Mouse (Mus musculus) thymus, postnatal 4 days (tissue): ENCODE data around the gene Areg.
A peak's percentile ranks its signal among the peaks of the same experiment; 100 is the strongest.

Experiments used
- DNase-seq: peaks from one replicate; pipeline ENCODE4 v3.0.0; 2021

Areg gene

DNA sequence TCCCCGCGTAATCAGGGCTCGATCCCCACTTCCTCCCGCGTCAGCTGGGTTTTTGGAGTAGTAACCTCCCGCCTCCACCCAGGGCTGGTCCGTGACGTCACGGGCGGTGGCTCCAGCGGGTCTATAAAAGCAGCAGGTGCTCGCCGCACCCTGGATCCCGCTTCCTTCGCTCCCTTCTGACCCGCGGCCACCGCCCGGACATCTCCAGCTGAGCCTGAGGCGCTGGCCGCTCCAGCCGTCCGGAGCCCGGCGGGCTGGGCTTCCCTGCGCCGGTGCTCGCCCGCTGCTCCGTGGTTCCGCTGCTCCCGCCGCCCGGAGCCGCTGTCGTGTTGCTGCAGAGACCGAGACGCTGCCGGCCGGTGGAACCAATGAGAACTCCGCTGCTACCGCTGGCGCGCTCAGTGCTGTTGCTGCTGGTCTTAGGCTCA lies at the start of gene Areg:
Gene Areg (plus strand): TSS at position 154 of the 428 bp plus-strand sequence.
- DNase-seq: peak; percentile 66

DNA sequence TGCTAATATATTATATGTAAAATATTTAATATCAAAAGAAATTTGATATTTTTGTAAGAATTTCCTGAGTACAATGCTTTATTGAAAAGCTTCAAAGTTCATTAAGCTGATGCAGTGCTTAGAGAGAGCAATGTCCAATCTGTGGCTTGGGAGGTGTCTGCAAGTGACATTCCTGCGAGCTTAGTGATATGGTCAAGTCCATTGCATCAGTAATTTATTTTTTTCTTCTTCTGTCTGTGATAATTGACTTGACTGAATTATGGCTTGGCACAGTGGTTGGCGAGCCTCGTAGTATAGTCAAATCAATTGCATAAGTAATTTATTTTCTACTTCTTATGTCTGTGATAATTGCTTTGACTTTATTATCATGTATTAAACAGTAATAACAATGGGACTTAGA lies 49.1 kb upstream of the Areg start:
- no peak for DNase-seq

DNA sequence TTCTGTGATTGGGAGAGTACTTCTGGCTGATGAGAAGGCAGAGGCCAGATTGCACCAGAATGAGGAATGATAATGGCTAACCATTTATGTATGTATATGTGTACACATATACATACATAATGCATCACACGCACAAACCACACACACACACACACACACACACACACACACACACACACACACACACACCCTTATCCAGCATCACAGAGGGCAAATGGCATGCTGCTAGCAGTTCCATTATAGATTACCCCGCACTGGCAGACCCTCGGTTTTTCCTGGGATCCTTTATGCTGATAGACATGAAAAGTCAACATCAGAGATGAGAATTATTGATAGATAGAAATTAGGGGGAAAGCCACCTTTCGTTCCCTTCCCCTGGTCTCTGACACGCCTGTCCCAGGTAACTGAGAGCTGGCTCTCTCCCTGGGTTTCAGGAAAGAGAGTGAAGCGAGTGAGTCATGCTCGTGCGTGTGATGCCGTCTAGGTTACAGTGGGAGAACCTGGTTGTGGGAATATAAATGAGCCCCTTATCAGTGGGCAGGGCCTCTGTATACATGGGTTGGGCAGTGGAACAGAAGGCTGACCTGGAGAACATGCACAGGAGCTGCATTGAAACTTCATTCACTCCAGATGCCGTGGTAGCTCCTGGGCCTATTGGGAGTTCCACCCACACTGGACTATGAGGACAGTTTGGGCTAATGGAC lies 41.3 kb upstream of the Areg start:
- DNase-seq: no peak

DNA sequence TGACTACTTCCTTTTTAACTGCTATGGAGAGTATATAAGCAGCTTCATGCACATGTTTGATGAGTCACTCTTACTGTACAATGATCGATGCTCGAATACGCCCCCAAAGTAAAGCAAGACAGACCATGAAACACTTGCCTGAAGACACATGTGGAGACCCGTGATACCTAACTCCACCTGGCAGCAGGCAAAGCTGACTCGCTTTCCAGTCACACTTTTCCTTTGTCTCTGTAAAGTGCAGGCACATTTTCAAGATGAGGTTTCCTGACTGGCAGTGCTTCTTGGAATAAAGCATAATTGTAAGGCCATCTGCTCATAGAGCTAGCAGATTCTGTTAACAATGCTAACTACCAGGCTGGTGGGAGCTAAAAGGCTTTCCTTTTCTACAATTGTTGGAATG lies 37.7 kb upstream of the Areg start:
- no peak for DNase-seq

DNA sequence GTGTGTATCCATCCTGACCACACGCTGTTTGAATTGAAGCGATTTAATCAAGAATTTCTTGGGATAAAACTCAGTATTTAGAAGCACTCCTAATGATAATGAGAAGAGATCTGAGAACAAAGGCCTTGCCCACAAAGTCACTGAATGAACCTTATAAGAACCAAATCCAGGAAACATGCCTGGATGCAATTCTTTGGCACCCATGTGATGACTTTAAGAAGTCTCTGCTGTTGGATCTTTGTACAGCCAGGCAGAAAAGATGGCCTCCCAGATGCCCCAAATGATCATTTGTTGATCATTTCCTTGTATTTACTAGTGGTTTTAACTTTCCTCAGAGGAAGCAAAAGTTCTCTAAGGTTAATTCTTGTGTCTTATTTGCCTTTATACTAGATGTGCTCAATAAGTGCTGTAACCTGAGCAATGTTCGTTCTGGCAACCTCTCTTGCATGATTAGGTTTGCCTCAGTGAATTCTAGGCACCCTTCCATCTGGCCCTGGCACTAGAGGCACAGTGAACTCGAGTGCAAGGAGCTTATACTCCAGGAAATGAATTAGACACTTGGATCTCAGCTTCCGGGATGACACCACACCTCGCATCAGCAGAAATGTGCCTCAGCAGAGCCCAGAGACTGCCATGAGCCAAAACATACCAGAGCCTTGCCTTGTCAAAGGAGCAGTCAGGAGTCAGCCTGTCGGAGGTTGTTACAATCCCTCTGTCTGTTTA lies 35.3 kb upstream of the Areg start:
- DNase-seq: no peak

DNA sequence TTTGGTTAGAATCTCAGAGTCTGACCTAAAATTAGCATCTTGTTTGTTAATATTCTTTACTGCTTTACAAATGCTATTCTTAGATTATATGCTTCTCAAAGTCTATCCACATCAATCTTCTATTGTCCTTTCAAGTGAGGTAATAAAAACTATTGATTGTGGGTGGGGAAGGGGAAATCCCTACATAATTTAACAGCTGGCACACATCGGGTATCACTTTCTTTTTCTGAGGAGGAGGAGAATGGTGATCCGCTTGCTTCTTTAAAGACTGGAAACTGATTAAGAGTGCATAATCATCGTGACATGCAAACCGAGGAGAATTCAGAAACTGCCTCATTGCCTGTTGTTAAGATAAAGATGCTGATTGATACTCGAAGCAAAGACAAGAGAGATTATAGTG lies 33.2 kb upstream of the Areg start:
- no peak for DNase-seq

DNA sequence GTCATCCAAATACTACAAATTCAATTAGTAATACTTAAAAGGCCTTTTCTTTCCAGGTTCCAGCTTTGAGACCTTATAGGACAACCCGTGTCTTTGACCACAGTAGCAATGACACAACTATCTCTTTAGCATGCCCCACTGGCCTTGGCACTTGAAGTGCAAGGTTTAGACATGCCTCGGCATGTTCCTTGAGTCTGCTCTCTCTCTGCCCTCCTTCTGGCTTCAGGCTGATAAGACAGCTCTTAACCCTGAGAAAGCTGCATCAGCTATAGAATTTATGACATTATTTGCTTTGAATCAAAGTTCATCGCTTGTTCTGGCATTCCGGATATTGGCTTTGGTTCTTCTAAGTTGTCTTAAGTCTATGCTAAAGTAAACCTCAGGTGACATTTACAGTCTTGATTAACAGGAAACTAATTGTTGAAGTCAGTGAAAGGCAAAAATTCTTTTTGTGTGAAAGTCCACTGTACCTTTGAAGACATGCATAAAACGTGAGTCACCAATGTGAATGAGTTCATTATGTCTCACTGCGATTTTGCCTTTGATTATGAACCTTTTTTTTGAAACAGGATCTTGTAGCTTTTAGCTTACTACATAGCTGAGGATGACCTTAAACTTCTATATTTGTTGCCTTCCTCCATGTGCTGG lies 29.3 kb upstream of the Areg start:
- DNase-seq: no peak

DNA sequence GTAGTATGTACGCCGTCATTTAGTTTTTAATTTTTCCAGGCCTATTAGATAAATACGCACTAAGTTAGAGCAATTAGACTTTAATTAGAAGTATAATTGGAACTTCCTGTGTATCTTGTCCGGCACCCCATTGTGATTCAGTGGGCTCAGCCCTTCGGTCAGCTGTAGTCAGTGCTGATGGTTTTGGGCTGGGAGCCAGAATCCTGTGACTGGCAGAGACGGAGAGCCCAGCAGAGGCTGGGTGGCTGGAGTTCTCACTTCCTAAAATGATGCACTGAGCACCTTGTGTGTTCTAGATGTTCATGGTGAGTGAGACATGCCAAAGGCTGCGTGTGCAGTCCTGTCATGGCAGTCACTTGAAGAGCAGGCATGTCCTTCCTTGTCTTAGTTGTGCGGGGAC lies 28.4 kb upstream of the Areg start:
- DNase-seq: no peak

DNA sequence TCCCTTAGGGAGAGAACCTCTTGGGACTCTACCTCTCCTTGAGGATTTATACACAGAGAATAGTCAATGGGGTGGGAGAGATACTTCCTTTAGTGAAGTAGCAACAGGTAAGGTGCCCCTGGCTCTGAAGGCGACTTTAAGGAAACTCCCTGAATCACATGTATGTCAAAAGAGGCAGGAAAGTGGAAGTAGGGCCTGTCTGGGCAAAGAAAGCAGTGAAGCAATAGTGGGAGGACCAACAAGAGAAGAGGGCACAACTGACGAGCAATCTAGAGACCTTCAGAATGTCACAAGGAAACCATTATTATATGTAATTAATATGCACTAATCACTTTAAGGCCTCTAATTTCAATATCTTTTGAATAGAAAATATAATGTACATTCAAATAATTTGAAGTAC lies 25.4 kb upstream of the Areg start:
- no peak for DNase-seq

DNA sequence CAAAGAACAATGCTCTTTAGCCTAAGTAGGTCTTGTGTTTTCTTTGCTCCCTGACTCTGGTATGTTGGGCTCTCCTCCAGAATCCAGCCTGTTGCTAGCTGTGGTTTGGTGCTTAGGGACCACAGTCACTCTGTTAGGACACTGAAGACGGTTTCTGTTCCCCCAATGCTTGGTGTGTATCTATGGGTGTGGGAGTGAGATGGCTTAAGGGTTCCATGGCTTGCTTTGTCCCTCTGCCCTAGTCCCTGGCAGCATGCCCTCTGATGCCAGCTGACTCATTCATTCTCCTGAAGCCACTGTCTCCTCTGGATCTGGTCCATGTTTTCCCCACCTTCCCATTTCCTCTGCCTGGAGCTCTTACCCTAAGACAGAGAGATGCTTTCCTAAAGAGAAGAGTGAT lies 24.8 kb upstream of the Areg start:
- DNase-seq: no peak

DNA sequence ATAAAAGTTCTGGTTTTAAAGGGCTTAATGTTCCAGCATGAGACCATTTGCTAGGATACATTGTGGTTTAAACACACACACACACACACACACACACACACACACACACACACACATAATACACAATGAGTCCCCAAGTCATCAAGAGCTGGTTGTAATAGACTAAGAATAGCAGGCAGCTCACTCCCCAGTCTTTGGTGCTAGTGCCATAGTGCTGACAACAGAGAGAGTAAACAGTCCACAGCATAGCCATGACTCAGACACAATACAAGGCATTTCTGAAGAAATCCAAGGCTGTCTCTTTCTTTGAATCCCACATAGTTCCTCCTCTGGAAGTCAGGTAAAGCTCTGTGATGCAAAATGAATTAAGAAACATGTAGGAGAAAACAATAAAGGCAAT lies 20.8 kb upstream of the Areg start:
- no peak for DNase-seq

DNA sequence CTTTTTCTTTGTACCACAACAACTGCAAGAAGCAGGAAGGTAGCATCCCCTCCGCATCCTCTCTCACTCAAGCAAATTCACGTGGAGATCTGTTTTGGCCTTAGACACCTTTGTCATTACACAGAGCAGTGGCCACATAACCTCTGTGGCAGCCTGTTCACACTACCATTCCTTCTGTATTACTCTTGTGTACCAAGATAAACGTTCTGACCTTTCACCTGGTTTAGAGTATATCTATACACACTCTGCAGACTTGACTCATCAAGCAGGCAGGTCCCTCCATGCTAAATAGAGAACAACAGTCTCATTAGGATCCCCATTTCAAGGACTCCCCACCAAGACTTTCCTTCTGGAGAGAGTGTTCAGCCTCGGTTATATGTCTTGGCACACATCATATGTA lies 16.0 kb upstream of the Areg start:
- no peak for DNase-seq

DNA sequence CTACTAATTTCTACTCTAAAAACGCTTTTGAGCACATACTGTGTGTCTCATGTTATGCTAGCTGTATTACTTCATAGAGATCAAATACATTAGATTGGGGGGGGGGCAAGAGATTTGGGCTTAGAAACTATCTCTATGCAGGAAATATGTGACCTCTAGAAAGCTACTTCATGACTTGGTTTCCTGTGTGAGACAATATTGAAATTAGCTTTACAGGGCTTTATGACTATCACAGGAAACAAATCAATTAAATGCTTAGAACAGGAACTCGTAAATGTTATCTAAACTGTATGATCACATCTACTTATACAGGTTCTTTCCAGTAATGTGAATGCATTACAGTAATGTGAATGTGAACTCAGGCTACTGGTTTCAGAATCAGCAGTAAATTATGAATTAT lies 15.3 kb upstream of the Areg start:
- DNase-seq: no peak

DNA sequence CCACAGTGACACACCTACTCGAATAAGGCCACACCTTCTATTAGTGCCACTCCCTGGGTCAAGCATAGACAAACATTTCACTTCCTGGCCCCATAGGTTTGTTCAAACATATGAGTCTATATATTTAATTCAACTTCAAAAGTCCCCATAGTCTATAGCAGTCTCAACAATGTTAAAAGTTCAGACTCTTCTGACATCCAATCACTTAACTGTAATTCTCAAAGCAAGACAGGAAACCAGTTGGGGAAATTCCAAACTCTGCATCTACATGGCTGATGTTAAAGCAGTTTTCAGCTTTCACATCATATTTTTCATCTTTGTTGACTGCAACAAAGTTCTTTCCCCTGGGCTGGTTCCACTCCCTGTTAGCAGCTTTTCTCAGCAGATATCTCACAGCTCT lies 12.8 kb upstream of the Areg start:
- no peak for DNase-seq

DNA sequence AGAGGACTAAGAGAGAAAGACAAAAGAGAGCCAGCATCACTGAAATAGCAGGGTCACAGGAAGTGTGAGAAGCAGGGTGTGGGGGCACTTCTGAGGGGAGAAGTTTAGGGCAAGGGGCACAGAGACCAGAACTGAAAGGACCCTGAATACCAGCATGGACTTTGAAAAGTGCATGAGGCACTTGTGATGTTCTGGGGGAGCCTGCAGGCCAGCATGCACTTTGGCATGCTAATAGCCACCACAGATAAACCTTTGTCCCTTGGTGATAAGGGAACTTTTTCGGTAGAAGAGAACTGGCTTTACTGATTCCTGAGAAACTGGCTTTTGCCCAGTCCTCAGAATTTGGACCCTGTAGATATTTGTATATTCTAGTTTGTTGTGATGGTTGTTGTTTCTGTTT lies 4.4 kb upstream of the Areg start:
- DNase-seq: no peak

DNA sequence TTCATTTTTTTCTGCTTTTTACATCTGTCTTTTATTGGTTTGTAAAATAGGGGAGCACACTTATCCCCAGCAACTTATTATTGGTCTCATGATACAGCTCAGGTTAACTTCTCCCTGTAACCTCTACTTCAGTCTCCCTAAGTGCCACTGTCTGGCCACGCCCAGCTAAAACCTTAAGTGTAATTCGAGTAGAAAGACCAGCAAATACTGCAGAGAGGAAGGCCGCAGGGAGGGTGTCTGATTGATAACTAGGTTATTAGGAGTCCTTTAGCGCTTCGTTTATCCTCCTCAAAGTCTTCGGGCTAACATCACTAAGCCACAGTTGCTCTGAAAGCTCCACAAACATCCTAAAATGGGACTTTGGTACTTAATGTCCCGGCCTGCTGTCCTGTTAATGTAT lies 429 bp upstream of the Areg start:
- DNase-seq: no peak

DNA sequence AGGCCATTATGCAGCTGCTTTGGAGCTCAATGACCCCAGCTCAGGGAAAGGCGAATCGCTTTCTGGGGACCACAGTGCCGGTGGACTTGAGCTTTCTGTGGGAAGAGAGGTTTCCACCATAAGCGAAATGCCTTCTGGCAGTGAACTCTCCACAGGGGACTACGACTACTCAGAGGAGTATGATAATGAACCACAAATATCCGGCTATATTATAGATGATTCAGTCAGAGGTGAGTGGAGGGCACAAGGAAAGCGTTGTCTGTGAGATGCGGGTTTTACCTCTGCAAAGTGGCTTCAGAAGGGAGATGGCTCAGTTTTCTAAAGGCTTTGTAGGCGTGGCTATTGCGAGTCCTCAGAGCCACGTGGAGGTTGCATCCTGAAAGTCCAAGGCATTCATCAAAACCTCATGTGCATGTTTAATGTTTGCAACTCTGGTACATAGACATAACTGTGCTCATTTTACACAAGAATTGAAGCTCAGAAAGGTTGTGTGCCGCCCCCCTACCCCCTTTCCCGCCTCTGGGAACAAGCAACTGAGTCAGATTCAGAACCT lies 1.6 kb downstream of the Areg start:
- DNase-seq: peak; percentile 5

DNA sequence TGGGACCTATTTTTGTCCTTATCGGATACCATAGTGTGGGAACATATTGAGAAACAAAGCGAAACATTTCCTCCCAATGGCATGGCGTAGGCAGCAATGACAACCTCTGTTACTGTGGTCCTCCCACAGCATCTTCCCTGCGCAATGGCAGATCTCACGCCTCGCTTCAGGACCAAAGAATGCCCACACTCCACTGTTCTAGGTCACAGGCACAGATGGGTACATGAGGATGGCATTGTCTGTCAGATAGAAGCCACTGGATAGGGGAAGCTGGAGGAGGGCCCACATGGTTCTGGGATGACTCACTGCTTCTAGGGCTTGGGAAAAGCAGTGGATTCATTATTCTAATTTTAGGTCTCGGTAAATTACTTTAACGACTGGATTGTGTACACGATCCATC lies 5.6 kb downstream of the Areg start:
- no peak for DNase-seq

DNA sequence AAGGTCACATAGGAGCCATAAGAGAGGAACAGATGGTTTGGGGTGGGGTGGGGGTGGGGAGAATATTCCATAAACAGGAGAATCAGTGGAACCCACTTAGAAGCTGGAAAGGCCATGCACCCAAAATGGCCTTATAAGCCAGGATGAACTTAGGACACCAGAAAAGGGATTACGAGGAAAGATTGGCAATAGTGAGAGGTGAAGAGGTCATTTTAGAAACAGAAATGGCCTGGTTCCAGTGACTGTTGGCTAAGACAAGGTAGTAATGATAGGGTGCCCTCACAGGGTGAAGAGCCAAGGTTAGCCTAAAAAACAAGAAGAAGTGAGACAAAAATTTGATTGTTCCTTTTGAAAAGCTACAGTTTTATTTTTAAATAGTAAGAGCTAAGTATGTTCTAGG lies 7.6 kb downstream of the Areg start:
- no peak for DNase-seq

DNA sequence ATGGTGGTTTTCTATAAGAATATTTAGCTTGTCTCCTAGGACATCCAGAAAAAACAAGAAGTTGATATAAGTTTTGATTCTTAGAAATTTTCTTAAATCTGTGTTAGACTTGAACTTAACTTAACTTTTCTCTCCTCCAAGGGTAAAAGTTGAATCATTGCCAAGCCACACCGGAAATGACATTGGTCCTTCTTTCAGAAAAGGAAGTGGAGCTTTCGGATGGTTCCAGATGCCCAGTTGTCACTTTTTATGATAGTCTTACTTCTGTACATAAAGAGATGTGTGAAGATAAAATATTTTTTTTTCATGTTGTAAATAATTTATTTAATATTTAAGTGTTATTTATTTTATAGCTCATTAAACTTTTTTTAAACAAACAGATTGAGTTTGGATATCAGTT lies 8.7 kb downstream of the Areg start:
- DNase-seq: no peak

DNA sequence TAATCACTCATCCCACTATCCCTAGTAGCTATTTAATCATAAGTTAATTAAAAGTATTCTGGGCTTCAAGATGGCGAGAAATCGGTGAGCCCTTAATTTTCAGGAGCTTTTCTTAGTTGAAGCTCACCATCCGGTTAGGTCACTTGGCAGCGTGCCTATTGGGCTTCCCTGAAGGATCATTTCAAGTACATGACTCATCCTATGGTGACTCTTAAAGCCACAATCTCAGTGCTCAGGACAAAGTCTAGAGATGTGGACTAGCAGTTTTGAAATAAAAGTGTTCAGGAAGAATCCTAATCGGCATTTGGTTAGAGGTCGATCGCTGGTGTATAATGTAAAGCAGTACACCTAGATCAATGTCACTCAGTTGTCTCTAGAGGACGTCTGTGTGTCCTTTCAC lies 17.3 kb downstream of the Areg start:
- DNase-seq: no peak

DNA sequence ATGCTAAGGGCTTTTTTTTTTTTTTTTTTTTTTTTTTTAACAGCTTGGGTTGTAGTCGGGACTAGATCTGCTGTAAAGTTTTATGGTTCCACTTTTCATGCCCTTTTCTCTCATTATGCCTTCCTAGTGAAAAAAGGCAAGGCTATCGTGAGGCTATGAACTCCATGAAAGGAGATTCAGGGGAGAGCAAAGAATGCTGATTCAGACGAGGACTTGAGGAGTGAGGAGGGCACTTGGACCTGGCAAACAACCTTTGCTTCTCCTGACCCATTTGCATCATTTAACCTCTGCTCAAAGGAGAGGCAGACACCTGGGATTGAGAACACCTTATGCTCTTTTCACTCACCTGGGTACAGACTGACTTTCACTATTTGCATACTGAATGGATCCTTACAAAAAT lies 17.8 kb downstream of the Areg start:
- no peak for DNase-seq

DNA sequence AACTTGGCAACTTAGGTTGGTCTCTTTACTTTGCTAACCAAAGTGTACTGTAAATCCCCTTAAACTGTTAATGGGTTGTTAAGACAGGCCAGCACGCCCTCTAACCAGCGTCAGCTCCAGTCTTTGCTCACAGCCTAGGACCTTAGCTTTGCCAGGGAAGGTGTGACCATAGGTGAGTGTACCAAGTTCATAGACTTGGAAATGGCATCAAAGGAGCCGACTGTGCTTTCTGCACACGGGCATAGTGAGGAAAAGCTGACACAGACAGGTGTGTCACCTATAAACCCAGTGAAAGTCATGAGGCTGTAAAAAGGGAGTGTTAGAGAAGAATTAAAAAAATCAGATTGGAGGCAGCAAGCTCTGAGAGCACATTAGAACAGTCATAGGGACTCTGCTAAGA lies 23.4 kb downstream of the Areg start:
- no peak for DNase-seq

DNA sequence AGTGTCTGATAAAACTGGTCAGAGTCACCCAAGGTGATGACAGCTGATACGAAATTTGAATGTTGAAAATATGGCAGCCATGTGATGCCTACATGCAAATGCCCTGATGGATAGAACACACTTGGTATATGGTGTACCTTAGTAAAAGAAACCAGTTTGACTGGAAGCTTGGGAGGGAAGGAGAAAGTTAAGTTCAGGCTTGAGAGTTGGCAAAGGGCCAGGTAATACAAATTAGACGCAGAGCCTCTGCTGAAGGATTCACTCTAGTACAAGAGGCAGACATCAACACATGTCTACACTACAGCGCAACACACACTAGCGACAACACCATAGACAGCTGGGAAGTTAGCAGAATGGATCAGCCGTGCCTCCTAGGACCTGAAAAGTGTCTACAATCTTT lies 27.2 kb downstream of the Areg start:
- DNase-seq: no peak
